Mouse (Mus musculus) ovary, postnatal 36 days (tissue): ENCODE results near the gene Zc3h14.

Source experiments
- DNase-seq: peaks from one replicate; pipeline ENCODE4 v3.0.0; 2022; ENCODE audit warnings: low spot score, mixed read lengths

Zc3h14 gene

DNA sequence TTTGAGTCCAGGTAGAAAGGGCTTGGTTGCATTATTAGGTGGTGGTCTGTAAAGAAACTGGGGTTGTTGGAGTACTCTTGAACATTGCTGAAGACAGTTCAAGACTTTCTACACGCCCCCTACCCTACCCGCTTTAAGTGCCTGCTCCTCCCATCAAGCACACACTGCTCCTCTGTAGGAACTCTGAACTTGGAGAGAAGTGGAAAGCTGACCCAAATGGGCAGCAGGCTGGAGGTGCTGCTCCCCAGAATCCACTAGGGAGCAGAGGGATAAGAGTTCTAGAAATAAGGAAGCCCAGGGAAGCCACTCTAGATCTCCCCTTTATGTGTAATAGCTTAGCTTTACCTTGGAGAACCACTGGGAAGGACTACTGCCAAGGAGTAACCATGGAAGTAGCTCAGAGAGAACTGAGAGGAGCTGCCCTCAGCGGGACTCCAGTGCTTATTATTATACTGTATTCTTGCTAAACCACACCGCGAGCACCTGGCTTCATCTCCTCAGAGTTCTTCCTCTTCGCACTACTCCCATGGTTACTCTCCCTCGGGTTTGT, 8.9 kb upstream of the Zc3h14 start:
- DNase-seq, result no peak

DNA sequence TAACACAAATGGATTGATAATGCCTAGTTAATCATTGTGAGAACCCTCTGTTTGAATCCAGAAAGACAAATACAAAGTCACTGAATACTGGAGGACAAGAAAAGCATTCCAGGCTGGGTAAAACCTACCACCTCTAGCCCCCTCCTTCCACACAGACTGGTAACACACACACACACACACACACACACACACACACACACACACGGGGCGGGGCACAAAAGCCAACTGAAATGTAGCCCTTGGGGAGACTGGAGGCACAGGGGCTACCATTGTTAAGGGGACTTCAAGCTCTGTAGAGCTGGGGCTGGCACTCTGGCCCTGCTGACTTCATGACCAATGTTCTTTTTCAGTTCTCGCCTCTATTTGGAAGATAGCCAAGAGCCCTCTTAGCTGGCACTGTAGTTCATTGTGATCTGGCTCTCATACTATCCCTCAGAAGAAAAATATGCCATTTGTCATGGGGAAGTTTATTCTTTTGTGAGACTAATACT, 5.7 kb upstream of the Zc3h14 start:
- DNase-seq, result no peak

DNA sequence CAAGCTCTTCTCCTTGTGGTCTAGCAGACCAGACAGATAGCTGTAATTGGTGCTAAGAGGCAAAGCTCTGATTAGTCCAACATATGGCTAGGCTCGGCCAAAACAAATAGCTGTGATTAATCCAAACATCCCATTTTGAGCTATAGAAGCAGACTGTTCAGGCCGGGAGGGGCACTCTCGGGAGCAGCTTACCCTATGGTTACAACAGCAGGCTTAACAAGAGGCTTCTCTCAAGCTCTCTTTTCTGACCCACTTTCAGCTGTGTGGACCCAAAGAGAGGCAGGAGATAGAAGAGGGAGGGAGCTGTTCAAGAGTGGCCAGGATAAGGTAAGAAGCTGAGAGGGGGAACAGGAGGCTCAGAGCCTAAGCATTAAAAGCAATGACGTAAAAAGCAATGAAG, 1.1 kb upstream of the Zc3h14 start:
- DNase-seq, result no peak

DNA sequence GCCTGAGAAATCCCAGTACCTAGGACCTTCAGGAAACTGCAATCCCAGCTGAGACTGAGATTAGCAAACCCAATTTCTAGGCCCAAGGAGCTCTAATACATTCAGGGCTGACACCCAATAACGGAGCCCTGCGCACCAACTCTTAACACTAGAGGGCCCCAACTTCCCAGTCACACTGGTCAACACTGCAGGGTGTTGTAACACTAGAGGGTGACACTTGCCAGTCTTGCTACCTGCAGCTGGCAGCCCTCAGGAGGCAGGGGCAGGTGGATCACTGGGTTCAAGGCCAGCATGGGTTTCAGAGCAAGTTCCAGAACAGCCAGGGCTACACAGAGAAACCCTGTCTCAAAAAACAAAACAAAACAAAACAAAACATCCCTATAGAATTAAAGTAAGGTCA, 633 bp upstream of the Zc3h14 start:
- peak; percentile 50 for DNase-seq

DNA sequence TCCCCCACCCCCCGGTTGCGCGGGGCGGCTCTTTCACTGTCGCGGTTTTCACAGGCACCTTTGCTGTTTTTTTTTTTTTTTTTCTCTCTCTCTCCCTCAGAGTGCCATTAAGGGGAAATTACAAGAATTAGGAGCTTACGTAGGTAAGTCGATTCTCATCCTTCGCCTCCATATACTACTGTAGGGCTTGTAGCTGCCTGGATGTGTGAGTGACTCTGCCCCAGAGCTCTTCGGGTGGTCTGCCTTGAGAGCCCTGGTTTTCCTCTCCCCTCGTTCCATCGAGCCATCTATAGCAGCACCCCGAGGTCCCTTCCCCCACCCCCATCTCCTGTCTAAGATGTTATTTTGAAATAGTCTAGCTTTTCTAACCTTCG, 603 bp downstream of the Zc3h14 start:
- no peak for DNase-seq

DNA sequence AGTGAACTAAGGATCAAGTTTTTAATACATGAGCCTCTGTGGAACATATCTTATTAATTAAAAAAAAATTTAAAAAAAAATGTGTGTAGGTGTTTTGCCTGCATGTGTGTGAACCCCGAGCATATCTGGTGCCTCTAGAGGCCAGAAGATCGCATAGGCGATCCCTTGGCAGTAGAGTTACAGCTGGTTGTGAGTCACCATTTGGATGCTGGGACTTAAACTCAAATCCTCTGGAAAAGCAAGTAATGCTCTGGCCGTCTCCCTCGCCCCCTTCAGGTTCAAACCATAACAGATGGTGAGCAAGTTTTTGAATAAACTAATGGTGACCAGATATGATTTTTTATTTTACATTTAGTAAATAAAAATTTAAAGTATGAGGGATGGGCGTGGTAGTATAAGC, 10.9 kb downstream of the Zc3h14 start:
- DNase-seq, result no peak

DNA sequence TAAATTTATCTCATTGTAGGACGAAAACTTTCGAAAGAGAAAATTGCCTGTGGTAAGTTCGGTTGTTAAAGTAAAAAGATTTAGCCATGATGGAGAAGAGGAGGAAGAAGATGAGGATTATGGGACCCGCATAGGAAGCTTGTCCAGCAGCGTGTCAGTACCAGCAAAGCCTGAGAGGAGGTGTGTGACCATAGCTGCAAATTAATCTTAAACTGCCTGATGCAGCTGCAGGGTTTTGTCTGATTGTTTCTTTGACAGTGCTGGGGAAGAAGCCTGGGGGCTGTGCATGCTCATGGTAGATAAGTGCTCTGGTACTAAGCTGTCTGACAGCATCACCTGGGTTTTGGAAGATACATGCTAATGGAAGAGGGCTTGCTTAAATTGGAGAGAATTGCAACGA, 12.9 kb downstream of the Zc3h14 start:
- DNase-seq, result no peak

DNA sequence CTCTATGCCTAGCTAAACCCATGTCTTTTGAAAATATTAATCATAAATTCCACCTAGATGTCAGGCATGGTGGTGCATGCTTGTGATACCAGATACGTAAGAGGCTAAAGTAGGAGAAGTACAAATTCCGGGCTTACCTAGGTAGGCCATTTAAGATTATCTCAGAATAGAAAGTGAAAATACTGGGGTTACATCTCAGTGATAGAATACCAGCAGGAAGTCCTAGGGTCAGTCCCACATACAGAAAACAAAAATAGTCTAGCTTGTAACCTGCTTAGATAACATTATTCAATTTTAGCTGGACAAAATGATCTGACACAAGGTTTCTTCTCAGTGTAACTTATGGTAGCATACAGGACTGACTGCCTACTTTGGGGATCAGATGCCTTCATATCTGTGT, 19.5 kb downstream of the Zc3h14 start:
- DNase-seq, result no peak

DNA sequence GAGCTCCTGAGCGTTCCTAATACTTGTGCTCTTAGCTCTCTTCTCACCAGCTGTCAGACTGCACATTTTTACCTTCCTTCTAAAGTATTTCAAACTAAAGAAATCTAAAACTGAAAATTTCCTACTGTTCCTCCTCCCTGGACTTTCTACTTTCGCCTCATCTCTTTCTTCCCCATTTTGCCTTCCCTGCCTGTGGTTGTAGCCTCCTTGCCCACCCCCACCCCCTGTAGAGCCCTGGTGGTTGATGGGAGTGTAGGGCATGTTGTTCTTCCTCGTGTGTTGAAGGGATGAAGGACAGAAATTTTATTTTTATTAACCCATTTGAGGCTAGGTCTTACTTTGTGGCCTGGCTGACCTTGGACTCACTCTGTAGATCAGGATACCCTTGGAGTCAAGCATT, 30.7 kb downstream of the Zc3h14 start:
- no peak for DNase-seq

DNA sequence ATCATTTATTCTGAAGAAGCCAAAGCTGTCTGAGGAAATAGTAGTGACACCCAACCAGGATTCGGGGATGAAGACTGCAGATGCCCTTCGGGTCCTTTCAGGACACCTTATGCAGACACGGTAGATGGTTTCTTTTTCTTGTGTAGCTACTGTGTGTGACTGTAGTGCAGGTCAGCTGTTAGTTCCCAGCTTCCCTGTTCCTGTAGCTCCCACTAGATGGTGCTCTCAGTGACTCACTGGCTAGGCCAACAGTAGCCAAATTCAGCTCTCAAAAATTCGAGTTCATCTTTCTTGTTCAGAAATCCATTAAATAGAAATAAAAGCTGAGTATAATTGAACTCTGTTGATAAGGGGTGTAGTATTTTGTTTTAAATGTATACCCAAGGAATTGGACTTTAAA, 32.4 kb downstream of the Zc3h14 start:
- no peak for DNase-seq

DNA sequence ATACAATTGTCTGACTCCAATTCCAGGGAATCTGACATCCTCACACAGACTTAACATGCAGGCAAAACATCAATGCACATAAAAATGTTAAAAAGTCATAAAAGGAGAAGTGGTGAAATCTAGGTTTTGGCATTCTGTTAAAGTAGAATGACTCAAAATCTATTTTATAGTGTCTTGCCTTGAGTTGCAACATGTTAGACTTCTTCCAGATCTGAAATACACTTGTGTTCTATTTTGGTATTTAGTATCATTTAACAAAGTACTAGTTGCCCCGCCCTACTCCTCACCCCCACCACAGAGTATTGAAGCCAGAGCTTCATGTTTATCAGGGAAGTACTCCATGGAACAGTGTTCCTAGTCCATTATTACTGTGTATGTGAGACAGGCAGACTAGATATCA, 37.5 kb downstream of the Zc3h14 start:
- DNase-seq, result no peak

DNA sequence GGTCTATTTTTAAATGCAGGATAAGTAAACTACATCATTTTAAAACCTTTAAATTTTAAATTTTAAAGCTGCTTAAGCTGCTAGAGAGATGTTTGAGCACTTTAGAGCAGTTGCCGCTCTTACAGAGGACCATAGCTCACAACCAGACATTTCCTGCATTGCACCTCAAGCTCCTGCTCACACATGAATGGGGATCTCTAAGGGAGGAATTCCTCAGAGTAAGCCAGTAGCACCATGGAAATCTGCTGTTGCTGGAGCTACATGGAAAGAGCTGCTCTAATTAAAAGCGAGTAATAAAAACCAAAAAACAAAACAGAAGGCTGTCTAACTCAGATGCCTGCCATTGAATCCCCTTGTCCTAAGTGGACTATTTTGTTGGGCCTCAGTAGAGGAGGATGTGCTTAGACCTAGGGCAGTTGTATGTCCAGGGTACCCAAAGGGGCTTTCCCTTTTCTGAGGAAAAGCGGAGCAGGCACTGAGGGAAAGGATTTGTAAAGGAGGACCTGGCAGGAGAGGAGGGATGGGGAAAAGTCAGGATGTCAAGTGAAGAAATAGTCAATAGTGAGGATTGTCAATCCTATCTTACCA, 49.1 kb downstream of the Zc3h14 start:
- DNase-seq, result no peak

DNA sequence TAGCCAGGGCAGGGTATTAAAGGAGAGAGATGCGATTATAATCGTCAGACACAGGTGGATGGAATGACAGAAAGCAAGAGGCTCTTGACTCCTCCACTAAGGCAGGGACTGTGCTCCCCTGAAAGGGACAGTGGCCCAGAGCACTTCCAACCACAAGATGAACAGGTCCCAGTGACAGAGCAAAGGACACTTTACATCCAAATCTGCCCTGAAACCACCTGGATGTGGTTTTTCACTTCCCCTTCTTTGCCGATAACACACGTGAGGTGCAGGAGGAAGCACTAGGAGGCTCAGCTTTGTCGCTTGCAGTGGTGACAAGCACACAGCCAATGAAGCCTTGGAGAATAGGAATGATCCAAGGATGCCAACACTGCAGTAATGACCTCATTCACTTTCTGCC, 53.6 kb downstream of the Zc3h14 start:
- no peak for DNase-seq

DNA sequence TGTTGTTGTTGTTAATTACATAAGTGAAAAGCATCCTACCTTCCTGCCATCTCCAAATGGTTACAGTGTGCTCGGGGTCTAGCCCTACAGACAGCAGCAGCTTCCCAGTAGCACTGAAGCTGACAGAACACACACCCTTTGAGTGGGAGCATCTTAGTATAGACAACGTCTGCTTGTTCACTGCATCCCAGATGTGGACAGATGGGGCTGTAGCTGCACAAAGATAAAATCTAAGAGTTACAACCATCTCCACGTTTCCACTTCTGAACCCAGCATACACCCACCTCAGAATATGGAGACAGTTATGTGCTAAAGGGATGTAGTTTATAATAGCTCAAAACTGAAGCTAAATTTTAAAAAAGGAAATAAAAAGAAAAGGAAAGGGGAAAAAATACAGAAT, 55.5 kb downstream of the Zc3h14 start:
- DNase-seq, result no peak

DNA sequence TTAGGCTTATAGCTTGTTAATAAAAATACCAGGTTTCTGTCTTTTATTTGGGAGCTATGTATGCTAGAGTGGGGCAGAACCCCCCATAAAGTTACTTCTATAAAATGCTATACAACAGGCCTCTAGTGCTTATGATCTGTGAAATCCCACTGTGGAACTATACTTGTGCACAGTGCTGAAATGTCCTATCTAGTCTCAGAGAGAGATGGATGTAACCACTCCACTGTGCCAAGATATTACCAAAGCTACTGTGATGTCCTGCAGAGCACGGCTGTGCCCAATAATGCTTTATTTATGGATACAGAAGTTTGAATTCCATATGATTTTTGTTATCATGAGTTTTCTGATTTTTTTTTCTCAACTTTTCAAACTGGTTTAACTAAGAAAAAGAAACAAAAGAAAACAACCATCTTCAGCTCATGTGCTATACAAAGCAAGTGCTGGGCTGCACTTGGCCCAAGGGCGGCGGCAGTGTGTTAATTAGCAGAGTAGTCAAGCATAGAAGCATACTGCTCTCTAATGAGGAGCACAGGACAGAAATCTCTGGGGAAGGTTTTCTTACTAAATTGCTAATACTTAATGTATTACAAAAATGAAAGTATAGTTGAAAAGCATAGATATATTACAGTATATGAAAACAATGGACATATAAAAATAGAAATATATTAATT, 57.4 kb downstream of the Zc3h14 start:
- DNase-seq, result no peak

DNA sequence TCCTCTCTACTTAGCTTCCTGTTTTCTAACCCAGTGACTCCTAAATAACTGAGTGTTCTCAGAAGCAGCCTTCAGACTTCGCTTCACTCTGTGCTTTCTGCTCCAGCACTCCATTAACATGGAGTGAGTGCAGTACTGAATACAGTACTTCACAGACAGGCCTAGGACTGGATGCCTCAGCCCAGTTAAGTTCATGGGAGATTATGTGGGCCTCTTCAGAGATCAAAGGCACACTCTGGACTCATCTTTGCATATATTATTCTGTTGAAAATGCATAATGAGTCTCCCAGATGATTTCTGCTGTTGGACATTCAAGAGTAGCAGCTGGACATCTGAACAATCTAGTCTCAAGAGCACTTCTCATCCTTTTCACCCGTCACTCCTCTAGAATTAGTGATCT, 74.0 kb downstream of the Zc3h14 start:
- DNase-seq, result no peak

DNA sequence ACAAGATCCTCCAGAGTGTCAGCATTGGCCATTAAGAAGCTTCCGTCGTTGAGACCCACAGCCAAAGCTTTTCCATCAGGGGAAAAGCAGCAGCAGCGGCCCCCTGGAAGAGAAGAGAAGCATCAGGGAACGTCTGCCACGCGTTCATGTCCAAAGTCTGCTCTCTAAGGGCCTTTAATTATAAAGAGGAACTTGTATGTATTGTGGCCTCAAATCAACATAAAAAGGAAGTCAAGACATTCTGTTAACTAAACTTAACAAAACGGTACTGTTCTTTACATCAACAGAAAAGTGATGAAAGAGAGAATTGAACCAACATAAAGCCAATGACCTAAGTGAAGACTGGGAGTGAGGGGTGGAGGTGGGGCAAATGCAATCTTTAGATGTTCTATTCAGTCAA, 84.4 kb downstream of the Zc3h14 start:
- DNase-seq, result no peak

DNA sequence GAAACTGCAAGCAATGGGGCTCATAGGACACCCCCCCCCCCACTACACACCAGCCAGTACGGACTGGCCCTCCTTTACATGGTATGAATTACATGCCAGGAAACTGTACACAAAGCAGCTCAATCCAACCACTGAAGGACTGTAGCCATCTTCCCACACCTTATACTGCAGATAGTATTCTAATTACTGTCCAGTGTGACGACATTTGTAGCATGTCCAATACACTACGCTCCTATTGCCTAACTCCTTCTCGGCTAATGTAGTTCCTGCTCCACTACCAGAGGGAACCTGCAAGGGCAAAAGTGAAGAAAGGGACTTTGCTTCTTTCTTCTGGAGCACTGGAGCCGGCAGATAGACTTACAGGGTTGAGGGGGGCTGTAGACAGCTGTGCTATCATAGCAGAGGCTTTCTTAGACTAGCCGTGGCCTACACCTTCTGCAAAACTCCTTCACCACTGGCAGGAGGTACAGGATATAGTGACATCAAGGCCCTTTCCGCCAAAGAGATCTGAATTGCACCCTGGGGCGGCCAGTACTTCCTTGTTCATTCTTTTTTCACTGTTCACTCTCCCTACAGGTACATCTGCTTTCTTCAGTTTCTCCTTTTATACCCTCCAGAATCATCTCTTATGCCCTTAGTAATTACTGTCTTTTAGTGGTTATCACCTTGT, 86.3 kb downstream of the Zc3h14 start:
- DNase-seq, result no peak

DNA sequence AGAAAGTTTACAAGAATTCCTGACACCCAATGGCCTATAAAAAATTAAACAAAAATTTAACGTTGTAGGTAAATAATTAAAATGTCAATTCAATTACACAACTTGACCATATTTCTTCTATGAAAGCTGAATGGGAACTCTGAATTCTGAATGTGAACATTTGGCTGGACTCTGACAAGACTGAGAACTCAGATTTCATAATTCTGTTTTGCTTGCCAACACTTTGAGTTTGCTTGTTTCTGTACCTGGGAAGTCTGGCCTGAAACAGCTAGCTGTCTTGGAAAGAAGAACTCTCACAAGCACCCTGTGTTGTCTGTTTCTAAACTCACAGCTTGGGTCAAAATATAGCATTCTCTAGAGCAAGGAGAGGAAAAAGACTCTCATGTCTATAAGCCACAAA, 87.1 kb downstream of the Zc3h14 start:
- DNase-seq, result no peak

DNA sequence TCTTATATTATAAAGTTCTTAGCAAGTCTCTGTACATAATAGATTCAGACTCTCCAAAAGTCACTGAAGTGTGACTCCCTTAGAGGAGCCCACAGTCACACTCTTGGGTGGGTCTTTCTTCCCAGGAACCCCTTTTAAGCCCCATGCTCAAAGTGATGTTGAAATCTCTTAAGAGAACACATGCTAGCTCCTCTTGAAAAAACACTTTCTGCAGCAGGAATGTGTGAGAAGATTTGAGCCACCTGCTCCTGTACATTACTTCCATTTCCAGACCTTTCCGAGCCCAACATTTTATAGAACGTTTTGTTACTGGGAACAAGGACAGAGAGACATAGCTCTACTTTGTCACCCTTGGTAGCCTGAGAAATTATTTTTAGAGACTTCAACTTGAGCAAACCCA, 88.1 kb downstream of the Zc3h14 start:
- DNase-seq, result no peak

DNA sequence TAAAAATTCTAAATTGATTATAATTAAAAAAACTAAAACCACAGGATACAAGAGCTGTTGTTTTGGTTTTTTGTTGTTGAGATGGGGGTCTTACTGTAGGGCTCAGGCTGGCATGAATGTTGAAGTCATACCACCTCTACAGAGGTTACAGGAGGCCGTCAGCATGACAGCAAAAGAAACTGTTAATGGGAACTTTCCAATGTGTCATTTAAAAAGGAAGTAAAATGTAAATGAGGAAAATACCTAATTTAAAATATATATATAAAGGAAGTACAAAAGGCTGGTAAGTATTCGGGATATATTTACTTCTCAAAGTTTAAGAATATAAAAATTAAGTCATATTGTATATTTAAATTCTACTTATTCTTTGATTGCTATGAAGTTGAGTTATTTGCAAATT, 88.7 kb downstream of the Zc3h14 start:
- no peak for DNase-seq
